Mouse (Mus musculus): ENCODE results near the gene Stt3a. TPM values are rescaled to one million over a fixed set of nuclear protein-coding genes. Genes with fewer than 3 reads are reported as not detected.
A peak's percentile ranks its signal among the peaks of the same experiment; 100 is the strongest.

Stt3a gene
- polyA plus RNA-seq (2015; fragmentation: Nextera tagmentation; extraction: Ambion mirVana) = 280 and 282 TPM in 2 replicates

- WGBS = under 1% methylated on average over 60 of the region's 60 CpGs
Measured at GRCm38 (mm10) chr9:36767203-36768143, at the start of gene Stt3a. Stt3a (minus strand) TSS chr9:36767679.

GRCm38 (mm10) chr9:36814486-36814885 is 47.0 kb upstream of the Stt3a start:
- Histone ChIP-seq H3K27me3 (no peaks in the 10 kb centered on the region), H3K36me3 (no peaks in the 10 kb centered on the region)
- no peak for ATAC-seq (ENCODE audit: borderline replicate concordance, extremely low read depth, low FRiP score, low TSS enrichment)

More at GRCm38 (mm10) chr9:36767203-36768143, at the start of gene Stt3a:
- Histone ChIP-seq H3K36me3 (peaks cover 18% of the 10 kb centered on the region), H3K9me3 (no peaks in the 10 kb centered on the region), H3K9ac (peak within 1 kb of the TSS; percentile 81), H3K27ac (peak within 1 kb of the TSS; percentile 79), H3K4me1 (peaks cover 15% of the 10 kb centered on the region), H3K4me2 (peak within 1 kb of the TSS; percentile 78), H3K27me3 (no peaks in the 10 kb centered on the region), H3K4me3 (peak within 1 kb of the TSS; percentile 80)
- ATAC-seq (ENCODE audit: borderline replicate concordance, extremely low read depth, low FRiP score, low TSS enrichment) = peak; percentile 100

GRCm38 (mm10) chr9:36808126-36808785 is 40.8 kb upstream of the Stt3a start:
- Histone ChIP-seq H3K36me3 (no peaks in the 10 kb centered on the region), H3K4me1 (no peaks in the 10 kb centered on the region), H3K9ac (no peak overlapping the region), H3K4me2 (no peak overlapping the region), H3K4me3 (no peak overlapping the region), H3K27me3 (no peaks in the 10 kb centered on the region), H3K27ac (no peak overlapping the region), H3K9me3 (no peaks in the 10 kb centered on the region)
- WGBS = 73% methylated on average over 5 of the region's 5 CpGs
- ATAC-seq (ENCODE audit: borderline replicate concordance, extremely low read depth, low FRiP score, low TSS enrichment) = no peak

More at GRCm38 (mm10) chr9:36814486-36814885, 47.0 kb upstream of the Stt3a start:
- no peaks in the 10 kb centered on the region for H3K4me1 ChIP-seq
- 64% methylated on average over 3 of the region's 3 CpGs for WGBS
- H3K4me2 ChIP-seq = no peak overlapping the region
- H3K9me3 ChIP-seq = no peaks in the 10 kb centered on the region
- H3K9ac ChIP-seq = no peak overlapping the region
- no peak overlapping the region for H3K4me3 ChIP-seq
- H3K27ac ChIP-seq = no peak overlapping the region

- 80% methylated on average over 3 of the region's 3 CpGs for WGBS
- H3K9me3 ChIP-seq = no peaks in the 10 kb centered on the region
- ATAC-seq (ENCODE audit: borderline replicate concordance, extremely low read depth, low FRiP score, low TSS enrichment) = no peak
- H3K27ac ChIP-seq = no peak overlapping the region
- H3K4me2 ChIP-seq = no peak overlapping the region
- H3K4me1 ChIP-seq = no peaks in the 10 kb centered on the region
- no peak overlapping the region for H3K9ac ChIP-seq
- no peaks in the 10 kb centered on the region for H3K27me3 ChIP-seq
- H3K4me3 ChIP-seq = no peak overlapping the region
- H3K36me3 ChIP-seq = no peaks in the 10 kb centered on the region
Measured at GRCm38 (mm10) chr9:36805256-36805975, 37.9 kb upstream of the Stt3a start.

GRCm38 (mm10) chr9:36803926-36804325 is 36.4 kb upstream of the Stt3a start:
- no peak overlapping the region for H3K27ac ChIP-seq
- H3K4me3 ChIP-seq = no peak overlapping the region
- ATAC-seq (ENCODE audit: borderline replicate concordance, extremely low read depth, low FRiP score, low TSS enrichment) = no peak
- no peaks in the 10 kb centered on the region for H3K36me3 ChIP-seq
- H3K4me1 ChIP-seq = no peaks in the 10 kb centered on the region
- no peaks in the 10 kb centered on the region for H3K9me3 ChIP-seq
- H3K4me2 ChIP-seq = no peak overlapping the region
- no peak overlapping the region for H3K9ac ChIP-seq
- no peaks in the 10 kb centered on the region for H3K27me3 ChIP-seq
- 57% methylated on average over 3 of the region's 3 CpGs for WGBS

GRCm38 (mm10) chr9:36803386-36803785 is 35.9 kb upstream of the Stt3a start:
- Histone ChIP-seq H3K27me3 (no peaks in the 10 kb centered on the region), H3K9me3 (no peaks in the 10 kb centered on the region), H3K36me3 (no peaks in the 10 kb centered on the region), H3K27ac (no peak overlapping the region), H3K4me3 (no peak overlapping the region), H3K4me1 (no peaks in the 10 kb centered on the region), H3K9ac (no peak overlapping the region), H3K4me2 (no peak overlapping the region)
- WGBS = 79% methylated on average over 6 of the region's 6 CpGs
- no peak for ATAC-seq (ENCODE audit: borderline replicate concordance, extremely low read depth, low FRiP score, low TSS enrichment)

- no peaks in the 10 kb centered on the region for H3K9me3 ChIP-seq
- no peaks in the 10 kb centered on the region for H3K27me3 ChIP-seq
- no peaks in the 10 kb centered on the region for H3K36me3 ChIP-seq
- H3K9ac ChIP-seq = no peak overlapping the region
- no peak overlapping the region for H3K4me3 ChIP-seq
- 79% methylated on average over 3 of the region's 3 CpGs for WGBS
- ATAC-seq (ENCODE audit: borderline replicate concordance, extremely low read depth, low FRiP score, low TSS enrichment) = no peak
- H3K4me2 ChIP-seq = no peak overlapping the region
- no peak overlapping the region for H3K27ac ChIP-seq
- H3K4me1 ChIP-seq = no peaks in the 10 kb centered on the region
Measured at GRCm38 (mm10) chr9:36802951-36803350, 35.5 kb upstream of the Stt3a start.

- Histone ChIP-seq H3K9me3 (no peaks in the 10 kb centered on the region), H3K36me3 (no peaks in the 10 kb centered on the region), H3K4me3 (no peak overlapping the region), H3K4me1 (no peaks in the 10 kb centered on the region), H3K4me2 (no peak overlapping the region), H3K27me3 (no peaks in the 10 kb centered on the region), H3K9ac (no peak overlapping the region), H3K27ac (no peak overlapping the region)
- WGBS = 82% methylated on average over 2 of the region's 2 CpGs
- ATAC-seq (ENCODE audit: borderline replicate concordance, extremely low read depth, low FRiP score, low TSS enrichment) = no peak
Measured at GRCm38 (mm10) chr9:36801961-36802360, 34.5 kb upstream of the Stt3a start.

GRCm38 (mm10) chr9:36796781-36797555 is 29.5 kb upstream of the Stt3a start, which contains the start of gene Ei24:
Ei24 (minus strand) TSS chr9:36797393.
- Histone ChIP-seq H3K27ac (peak within 1 kb of the TSS; percentile 71), H3K4me3 (peak within 1 kb of the TSS; percentile 86), H3K9ac (peak within 1 kb of the TSS; percentile 96), H3K4me2 (peak within 1 kb of the TSS; percentile 71), H3K4me1 (peaks cover 9% of the 10 kb centered on the region), H3K9me3 (no peaks in the 10 kb centered on the region), H3K27me3 (no peaks in the 10 kb centered on the region), H3K36me3 (no peaks in the 10 kb centered on the region)
- WGBS = under 1% methylated on average over 66 of the region's 66 CpGs
- ATAC-seq (ENCODE audit: borderline replicate concordance, extremely low read depth, low FRiP score, low TSS enrichment) = peak; percentile 99

- Histone ChIP-seq H3K36me3 (0 out of 2 replicates have a peak, but pooled peaks cover 6% of the 10 kb centered on the region), H3K4me3 (peak overlapping the region; percentile 86), H3K9me3 (no peaks in the 10 kb centered on the region), H3K27me3 (no peaks in the 10 kb centered on the region), H3K4me2 (peak overlapping the region; percentile 71), H3K4me1 (peaks cover 9% of the 10 kb centered on the region), H3K9ac (peak overlapping the region; percentile 96), H3K27ac (no peak overlapping the region)
- WGBS = 13% methylated on average over 5 of the region's 5 CpGs
- ATAC-seq (ENCODE audit: borderline replicate concordance, extremely low read depth, low FRiP score, low TSS enrichment) = no peak
Measured at GRCm38 (mm10) chr9:36796224-36796623, 28.7 kb upstream of the Stt3a start.

- Histone ChIP-seq H3K36me3 (peaks cover 10% of the 10 kb centered on the region; the same call in 1 of the 2 replicates), H3K4me1 (peaks cover 9% of the 10 kb centered on the region), H3K9ac (no peak overlapping the region), H3K4me3 (no peak overlapping the region), H3K27me3 (no peaks in the 10 kb centered on the region), H3K27ac (no peak overlapping the region), H3K4me2 (no peak overlapping the region), H3K9me3 (no peaks in the 10 kb centered on the region)
- ATAC-seq (ENCODE audit: borderline replicate concordance, extremely low read depth, low FRiP score, low TSS enrichment) = no peak
- 69% methylated on average over 1 of the region's 1 CpGs for WGBS
Measured at GRCm38 (mm10) chr9:36795556-36795955, 28.1 kb upstream of the Stt3a start.

Data from lung, embryonic 15.5 days (tissue).